ENCODE assay signal across 8 mouse cellular contexts in the genomic region with DNA sequence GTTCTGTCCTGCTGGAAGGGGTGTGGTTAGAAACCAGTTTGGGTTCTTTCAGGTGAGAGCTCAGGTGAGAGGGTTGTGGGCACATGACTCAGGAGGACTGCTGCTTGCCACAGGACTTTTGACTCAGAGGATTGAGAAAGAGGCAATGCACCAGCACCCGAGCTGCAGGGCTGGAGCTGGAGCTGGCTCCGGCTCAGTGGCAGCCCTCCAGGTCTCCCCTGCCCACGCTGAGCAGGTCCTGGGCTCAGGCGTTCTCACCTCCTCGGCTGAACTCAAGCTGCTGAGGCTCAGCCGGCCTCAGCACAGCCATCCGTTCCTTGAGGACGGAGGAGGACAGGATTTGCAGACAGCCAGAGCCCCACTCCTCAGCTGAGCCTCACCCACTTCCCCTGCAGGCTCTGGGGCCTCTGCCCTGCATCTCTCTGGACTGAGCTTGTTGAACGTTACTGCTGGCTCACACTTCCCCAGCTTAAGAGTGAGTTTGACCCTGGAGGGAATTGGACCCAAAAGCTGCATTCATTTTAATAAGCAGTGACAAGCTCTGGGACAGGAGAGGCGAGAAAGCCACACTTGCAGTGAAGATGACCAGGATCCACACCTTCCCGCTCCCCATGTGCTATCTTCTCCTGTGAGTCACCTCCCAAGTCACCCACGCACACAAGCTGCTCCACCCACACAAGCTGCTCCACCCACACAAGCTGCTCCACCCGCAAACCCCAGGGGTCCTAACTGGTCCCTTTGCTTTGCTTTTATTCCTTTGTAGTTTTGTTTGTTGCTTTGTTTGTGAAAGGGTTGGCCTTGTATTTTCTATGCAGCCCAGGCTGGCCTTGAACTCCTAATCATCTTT.
DNase-seq lines count a peak whose midpoint lies in the region; ATAC-seq and TF ChIP-seq lines count a peak whose summit lies in the region.

No protein-coding gene starts in this region.

- no peak overlapping the region for H3K4me2 ChIP-seq in heart, embryonic 15.5 days
- H3K4me2 ChIP-seq in liver, embryonic 13.5 days: no peak overlapping the region

- H3K4me1 ChIP-seq in heart, embryonic 15.5 days (replicated peaks): peaks cover 34% of the 10 kb centered on the region
- peaks cover 61% of the 10 kb centered on the region for H3K4me1 ChIP-seq in E14TG2a.4 (replicated peaks; ENCODE audit: low read depth, low read length)
- H3K4me1 ChIP-seq in liver, embryonic 13.5 days (replicated peaks): peaks cover 48% of the 10 kb centered on the region

- 39% methylated on average over 13 of the region's 13 CpGs for WGBS in heart, embryonic 15.5 days
- WGBS in liver, embryonic 13.5 days (ENCODE audit: insufficient replicate concordance): 26% methylated on average over 13 of the region's 13 CpGs

- no peak overlapping the region for H3K27ac ChIP-seq in heart, embryonic 15.5 days
- H3K27ac ChIP-seq in liver, embryonic 13.5 days: no peak overlapping the region

- no peak overlapping the region for H3K4me3 ChIP-seq in heart, embryonic 15.5 days
- peak overlapping the region; percentile 69 for H3K4me3 ChIP-seq in E14TG2a.4 (replicated peaks; ENCODE audit: low read length)
- no peak overlapping the region for H3K4me3 ChIP-seq in liver, embryonic 13.5 days (replicated peaks)

- no peaks in the 10 kb centered on the region for H3K27me3 ChIP-seq in heart, embryonic 15.5 days
- H3K27me3 ChIP-seq in E14TG2a.4 (ENCODE audit: insufficient read depth, low read length): no peaks in the 10 kb centered on the region
- H3K27me3 ChIP-seq in liver, embryonic 13.5 days: no peaks in the 10 kb centered on the region

- no peak for DNase-seq in heart, adult 18-20 months
- peak; percentile 25 for DNase-seq in Muller cell, postnatal 12 days (ENCODE audit: inconsistent ontology term)
- peak; percentile 34 for DNase-seq in liver, embryonic 13.5 days
- DNase-seq in spleen, postnatal 36 days (ENCODE audit: low spot score in 2 of 2): no peak
- DNase-seq in B cell, adult 2 months: no peak
- DNase-seq in kidney, adult 8-10 months: no peak

- H3K9me3 ChIP-seq in heart, embryonic 15.5 days (replicated peaks): no peaks in the 10 kb centered on the region
- no peaks in the 10 kb centered on the region for H3K9me3 ChIP-seq in E14TG2a.4 (ENCODE audit: low read length)
- no peaks in the 10 kb centered on the region for H3K9me3 ChIP-seq in liver, embryonic 13.5 days (replicated peaks)

- no peaks in the 10 kb centered on the region for H3K36me3 ChIP-seq in heart, embryonic 15.5 days
- H3K36me3 ChIP-seq in E14TG2a.4 (ENCODE audit: insufficient read depth, low read length): no peaks in the 10 kb centered on the region
- no peaks in the 10 kb centered on the region for H3K36me3 ChIP-seq in liver, embryonic 13.5 days

- ATAC-seq in heart, embryonic 15.5 days (replicated peaks; ENCODE audit: insufficient number of reproducible peaks, insufficient read depth, low FRiP score, low read depth): peak; percentile 59; the same call in 1 of the 2 replicates
- ATAC-seq in liver, embryonic 13.5 days (ENCODE audit: low read depth): no peak

- no peak for TF ChIP-seq CTCF in E14TG2a.4 (conservative IDR thresholded peaks at IDR 0.05; ENCODE audit: low read length)

- no peak overlapping the region for H3K9ac ChIP-seq in heart, embryonic 15.5 days
- H3K9ac ChIP-seq in liver, embryonic 13.5 days: no peak overlapping the region

Comparison
In these comparisons a context has a peak if more than half of its experiments do, and no peak if none do; other contexts are left out.
1. DNase-seq: peak in Muller cell, postnatal 12 days (single experiment) and liver, embryonic 13.5 days (single experiment); none in heart, adult 18-20 months (0 of 2), spleen, postnatal 36 days (0 of 2), B cell, adult 2 months (0 of 2) and kidney, adult 8-10 months (0 of 2).